9 mouse cellular contexts compared by ENCODE assay signal in genomic region chr11:49876948-49877817, GRCm38 (mm10). TPM values are rescaled to one million over a fixed set of nuclear protein-coding genes. Genes with fewer than 3 reads are reported as not detected.
DNase-seq lines count a peak whose midpoint lies in the region; ATAC-seq lines count a peak whose summit lies in the region.
"Had no signal": no experiment of that assay in that cellular context is flagged by ENCODE, and none has a peak within 500 bp of the region (broad histone marks: within the 10 kb centered on the region; RNA-seq: fewer than 3 reads in every experiment).

No protein-coding gene starts in this region.

- no peak overlapping the region for H3K4me3 ChIP-seq in forebrain, embryonic 13.5 days
- no peak overlapping the region for H3K4me3 ChIP-seq in forebrain, embryonic 10.5 days
- no peak overlapping the region for H3K4me3 ChIP-seq in neural tube, embryonic 15.5 days (replicated peaks)
- H3K4me3 ChIP-seq: liver, embryonic 13.5 days had no signal

- no peaks in the 10 kb centered on the region for H3K9me3 ChIP-seq in forebrain, embryonic 13.5 days (replicated peaks)
- H3K9me3 ChIP-seq in forebrain, embryonic 10.5 days, result no peaks in the 10 kb centered on the region
- no peaks in the 10 kb centered on the region for H3K9me3 ChIP-seq in neural tube, embryonic 15.5 days (replicated peaks)
- H3K9me3 ChIP-seq: liver, embryonic 13.5 days had no signal

- peaks cover 56% of the 10 kb centered on the region for H3K36me3 ChIP-seq in forebrain, embryonic 13.5 days (ENCODE audit: poor library complexity, severe bottlenecking)
- peaks cover 58% of the 10 kb centered on the region for H3K36me3 ChIP-seq in forebrain, embryonic 10.5 days (replicated peaks)
- H3K36me3 ChIP-seq in neural tube, embryonic 15.5 days, result peaks cover 55% of the 10 kb centered on the region

- intact Hi-C loops in heart, postnatal 25 days (cut with DNase I), result no loop called here

- H3K9ac ChIP-seq in forebrain, embryonic 13.5 days, result no peak overlapping the region
- no peak overlapping the region for H3K9ac ChIP-seq in neural tube, embryonic 15.5 days (replicated peaks)
- H3K9ac ChIP-seq: liver, embryonic 13.5 days had no signal

- ATAC-seq in forebrain, embryonic 13.5 days, result peak; percentile 48; the same call in 1 of the 2 replicates
- ATAC-seq in neural tube, embryonic 15.5 days (ENCODE audit: low FRiP score), result no peak

- H3K27ac ChIP-seq in forebrain, embryonic 13.5 days, result peak overlapping the region; percentile 67
- H3K27ac ChIP-seq in forebrain, embryonic 10.5 days, result no peak overlapping the region
- 0 out of 2 replicates have a peak overlapping the region, but pooled peaks have one; percentile 8 for H3K27ac ChIP-seq in neural tube, embryonic 15.5 days (replicated peaks)
- H3K27ac ChIP-seq: liver, embryonic 13.5 days had no signal

- WGBS in forebrain, embryonic 13.5 days, result 80% methylated on average over 8 of the region's 8 CpGs
- 95% methylated on average over 8 of the region's 8 CpGs for WGBS in forebrain, embryonic 10.5 days
- WGBS in neural tube, embryonic 15.5 days, result 82% methylated on average over 8 of the region's 8 CpGs

- no peak for DNase-seq in forebrain, embryonic 10.5 days (ENCODE audit: extremely low spot score, low spot score)
- DNase-seq in right cerebral cortex, adult 2 months (ENCODE audit: low spot score in 2 of 2), result peak; percentile 53 to 63
- no peak for DNase-seq in right cerebral cortex, postnatal 4 days
- DNase-seq in heart, postnatal 25 days (ENCODE audit: low spot score), result peak; percentile 9
- DNase-seq in thymus, postnatal 25 days, result no peak
- DNase-seq in ovary, postnatal 36 days (ENCODE audit: low spot score), result no peak
- DNase-seq: liver, embryonic 13.5 days had no signal

- H3K4me2 ChIP-seq in forebrain, embryonic 13.5 days, result no peak overlapping the region
- H3K4me2 ChIP-seq in neural tube, embryonic 15.5 days, result no peak overlapping the region
- H3K4me2 ChIP-seq: liver, embryonic 13.5 days had no signal

- no peaks in the 10 kb centered on the region for H3K27me3 ChIP-seq in forebrain, embryonic 13.5 days
- no peaks in the 10 kb centered on the region for H3K27me3 ChIP-seq in forebrain, embryonic 10.5 days (ENCODE audit: poor library complexity, severe bottlenecking)
- no peaks in the 10 kb centered on the region for H3K27me3 ChIP-seq in neural tube, embryonic 15.5 days (replicated peaks)
- H3K27me3 ChIP-seq: liver, embryonic 13.5 days had no signal

- peaks cover 10% of the 10 kb centered on the region for H3K4me1 ChIP-seq in forebrain, embryonic 13.5 days
- no peaks in the 10 kb centered on the region for H3K4me1 ChIP-seq in forebrain, embryonic 10.5 days
- peaks cover 7% of the 10 kb centered on the region; the same call in 1 of the 2 replicates for H3K4me1 ChIP-seq in neural tube, embryonic 15.5 days

RNA-seq across cellular contexts. Expression of gene Rasgef1c, which starts 24.5 kb away (rescaled TPM):
- 5.7 and 6.3 TPM in 2 replicates for polyA plus RNA-seq in forebrain, embryonic 13.5 days (2015; fragmentation: Nextera tagmentation; extraction: Ambion mirVana)
- polyA plus RNA-seq in forebrain, embryonic 10.5 days (2016; fragmentation: Nextera tagmentation; extraction: Ambion mirVana), result 0.29 and 0.33 TPM in 2 replicates
- total RNA-seq in heart, postnatal 25 days (2021), result under 1 TPM; 0.31 to 0.42 TPM
- polyA plus RNA-seq in neural tube, embryonic 15.5 days (2015; fragmentation: Nextera tagmentation; extraction: Ambion mirVana), result 25.2 and 31.0 TPM in 2 replicates
- polyA plus RNA-seq: liver, embryonic 13.5 days had no signal

RNA-seq across cellular contexts. Expression of gene Mapk9, which starts 30.6 kb away (rescaled TPM):
- polyA plus RNA-seq in forebrain, embryonic 13.5 days (2015; fragmentation: Nextera tagmentation; extraction: Ambion mirVana), result 33.1 and 33.2 TPM in 2 replicates
- polyA plus RNA-seq in forebrain, embryonic 10.5 days (2016; fragmentation: Nextera tagmentation; extraction: Ambion mirVana), result 21.8 and 23.8 TPM in 2 replicates
- total RNA-seq in heart, postnatal 25 days (2021), result 10 to 100 TPM; 42.5 to 44.2 TPM
- 64.2 and 73.5 TPM in 2 replicates for polyA plus RNA-seq in neural tube, embryonic 15.5 days (2015; fragmentation: Nextera tagmentation; extraction: Ambion mirVana)

Comparison
In these comparisons a context has a peak if more than half of its experiments do, and no peak if none do; other contexts are left out.
1. DNase-seq: peak in right cerebral cortex, adult 2 months (2 of 2) and heart, postnatal 25 days (single experiment); none in forebrain, embryonic 10.5 days (single experiment), right cerebral cortex, postnatal 4 days (single experiment), thymus, postnatal 25 days (single experiment) and ovary, postnatal 36 days (single experiment).